Comparison of ENCODE assay signal across 8 mouse cellular contexts in the genomic region with DNA sequence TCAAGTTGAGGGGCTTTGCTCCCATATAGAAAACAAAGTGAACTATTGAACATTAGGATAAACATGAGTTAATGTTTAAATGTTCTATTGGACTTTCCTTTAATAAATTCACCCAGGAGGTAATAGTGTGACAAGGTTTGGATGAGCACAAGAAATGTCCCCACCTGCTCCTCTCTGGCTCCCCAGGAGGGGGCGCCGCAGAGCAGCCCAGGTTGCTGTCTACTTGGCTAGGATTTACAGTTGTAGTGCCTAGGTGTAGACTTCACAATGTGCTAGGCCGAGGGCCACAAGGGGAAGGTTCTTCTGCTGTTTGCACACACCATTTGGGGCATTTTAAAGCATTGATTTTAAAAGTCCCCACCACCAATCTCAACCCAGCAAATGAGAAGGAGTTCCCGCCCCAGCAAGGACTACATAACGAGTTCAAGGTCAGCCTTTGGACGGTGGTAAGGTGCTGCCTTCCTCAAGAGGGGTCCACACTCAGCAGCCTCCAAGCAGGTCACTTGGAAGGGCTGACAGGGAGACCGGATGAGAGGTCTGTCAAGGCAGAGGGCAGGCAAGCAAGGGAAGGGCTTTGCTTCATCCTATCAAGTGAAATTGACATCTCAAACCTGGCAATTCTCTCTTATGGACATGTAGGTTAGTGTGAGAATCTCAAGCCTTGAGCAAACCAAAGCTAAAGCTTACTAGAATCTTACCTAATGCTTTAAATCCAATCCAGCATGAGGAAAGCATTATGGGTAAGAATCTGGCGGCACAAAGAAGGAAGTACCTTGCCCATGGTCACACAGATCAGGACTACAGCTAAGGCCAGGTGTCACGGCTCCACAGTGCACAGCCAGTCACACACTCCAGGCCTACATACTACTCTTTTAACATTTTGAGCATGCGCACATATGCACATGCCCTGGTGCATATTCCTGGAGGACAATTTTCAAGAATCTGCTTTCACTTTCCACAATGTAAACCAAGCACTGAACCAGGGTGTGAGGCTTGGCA. TPM values are rescaled to one million over a fixed set of nuclear protein-coding genes. Genes with fewer than 3 reads are reported as not detected.
DNase-seq lines count a peak whose midpoint lies in the region; TF ChIP-seq lines count a peak whose summit lies in the region.

No protein-coding gene starts in this region.

- peaks cover 26% of the 10 kb centered on the region for H3K4me1 ChIP-seq in heart, embryonic 10.5 days
- H3K4me1 ChIP-seq in E14TG2a.4 (replicated peaks; ENCODE audit: low read depth, low read length) = peaks cover 19% of the 10 kb centered on the region

- no peaks in the 10 kb centered on the region for H3K27me3 ChIP-seq in heart, embryonic 10.5 days (ENCODE audit: insufficient read depth, poor library complexity, severe bottlenecking)
- H3K27me3 ChIP-seq in E14TG2a.4 (ENCODE audit: insufficient read depth, low read length) = no peaks in the 10 kb centered on the region

- TF ChIP-seq CTCF in E14TG2a.4 (conservative IDR thresholded peaks at IDR 0.05; ENCODE audit: low read length) = peak; percentile 95

- no peaks in the 10 kb centered on the region for H3K9me3 ChIP-seq in heart, embryonic 10.5 days
- H3K9me3 ChIP-seq in E14TG2a.4 (ENCODE audit: low read length) = no peaks in the 10 kb centered on the region

- peak; percentile 94 for DNase-seq in heart, adult 11 months
- no peak for DNase-seq in heart, embryonic 10.5 days (ENCODE audit: low spot score)
- DNase-seq in c-Kit-positive CD71-positive TER-119-negative erythroid progenitor cells, embryonic 14.5 days (ENCODE audit: low read depth) = peak; percentile 69
- DNase-seq in gastrocnemius, postnatal 14 days = peak; percentile 69
- peak; percentile 52 for DNase-seq in large intestine, adult 2 months (ENCODE audit: low read depth, low spot score)
- peak; percentile 78 for DNase-seq in lung, postnatal 10 days
- DNase-seq in spleen, postnatal 14 days (ENCODE audit: low spot score in 2 of 2) = peak; percentile 45 to 65

- 63% methylated on average over 10 of the region's 10 CpGs for WGBS in heart, embryonic 10.5 days
- 46% methylated on average over 10 of the region's 10 CpGs for WGBS in large intestine, adult 2 months

- H3K4me3 ChIP-seq in heart, embryonic 10.5 days = no peak overlapping the region
- H3K4me3 ChIP-seq in E14TG2a.4 (replicated peaks; ENCODE audit: low read length) = no peak overlapping the region

- no peak overlapping the region for H3K27ac ChIP-seq in heart, embryonic 10.5 days

- intact Hi-C loops in gastrocnemius, postnatal 14 days (cut with DNase I; ENCODE audit: low total_unique reads) = loop anchor here (1.0 kb wide), 1 partner anchor 77 kb away; no protein-coding TSS in a partner anchor

- H3K36me3 ChIP-seq in heart, embryonic 10.5 days = peaks cover 33% of the 10 kb centered on the region
- peaks cover 30% of the 10 kb centered on the region for H3K36me3 ChIP-seq in E14TG2a.4 (ENCODE audit: insufficient read depth, low read length)

RNA-seq across cellular contexts. Expression of a gene that starts 15.9 kb away (rescaled TPM):
- 57.5 and 62.8 TPM in 2 replicates for polyA plus RNA-seq in heart, embryonic 10.5 days (2016; fragmentation: Nextera tagmentation; extraction: Ambion mirVana)
- total RNA-seq in gastrocnemius, postnatal 14 days (2021) = 1 to 10 TPM; 4.8 to 7.2 TPM
- polyA plus RNA-seq in large intestine, adult 2 months (2012; rRNA removed) = 82.4 and 101 TPM in 2 replicates

RNA-seq across cellular contexts. Expression of a gene that starts 22.0 kb away (rescaled TPM):
- polyA plus RNA-seq in heart, embryonic 10.5 days (2016; fragmentation: Nextera tagmentation; extraction: Ambion mirVana) = 1.1 and 1.9 TPM in 2 replicates
- under 1 TPM in 1 of 2 experiments, not detected in 1; 0.23 TPM for total RNA-seq in gastrocnemius, postnatal 14 days (2021)
- 1.6 and 2.1 TPM in 2 replicates for polyA plus RNA-seq in large intestine, adult 2 months (2012; rRNA removed)

RNA-seq across cellular contexts. Expression of a gene that starts 25.9 kb away (rescaled TPM):
- polyA plus RNA-seq in heart, embryonic 10.5 days (2016; fragmentation: Nextera tagmentation; extraction: Ambion mirVana) = 16.9 and 21.1 TPM in 2 replicates
- total RNA-seq in gastrocnemius, postnatal 14 days (2021) = 10 to 100 TPM; 11.4 to 12.0 TPM
- 9.9 and 10.0 TPM in 2 replicates for polyA plus RNA-seq in large intestine, adult 2 months (2012; rRNA removed)

RNA-seq across cellular contexts. Expression of a gene that starts 52.8 kb away (rescaled TPM):
- polyA plus RNA-seq in heart, embryonic 10.5 days (2016; fragmentation: Nextera tagmentation; extraction: Ambion mirVana) = 30.1 and 62.2 TPM in 2 replicates
- 10 to 100 TPM; 84.0 to 90.4 TPM for total RNA-seq in gastrocnemius, postnatal 14 days (2021)
- 109 and 157 TPM in 2 replicates for polyA plus RNA-seq in large intestine, adult 2 months (2012; rRNA removed)
